Mouse (Mus musculus) inflammation-experienced regulatory T-cells, adult 6 months (primary cell): ENCODE data around the gene Nhlh1. TPM values are rescaled to one million over a fixed set of nuclear protein-coding genes. Genes with fewer than 3 reads are reported as not detected.

Experiments used
- ATAC-seq: one replicate; pipeline ENCODE4 v1.8.0; 2017
- polyA plus RNA-seq, 3 experiments: library from polyadenylated mRNA; unstranded; fragments of 100-300 nt; shearing (Covaris generic); gene quantifications; one replicate each; pipeline ENCODE4 v1.2.1; 2017

The Nhlh1 gene
- polyA plus RNA-seq, result not detected

- no peak for ATAC-seq
Measured at GRCm38 (mm10) chr1:172057491-172057921, at the start of gene Nhlh1. Gene Nhlh1, minus strand, starts transcription at chr1:172057573.

GRCm38 (mm10) chr1:172105101-172105500 lies 47.7 kb upstream of the Nhlh1 start:
- ATAC-seq, result no peak

- no peak for ATAC-seq
Measured at GRCm38 (mm10) chr1:172103619-172104018, 46.2 kb upstream of the Nhlh1 start.

- ATAC-seq, result no peak
Measured at GRCm38 (mm10) chr1:172099325-172100033, 42.1 kb upstream of the Nhlh1 start.

GRCm38 (mm10) chr1:172095202-172095601 lies 37.8 kb upstream of the Nhlh1 start:
- ATAC-seq, result no peak

- no peak for ATAC-seq
Measured at GRCm38 (mm10) chr1:172094295-172094694, 36.9 kb upstream of the Nhlh1 start.

- no peak for ATAC-seq
Measured at GRCm38 (mm10) chr1:172093522-172093921, 36.1 kb upstream of the Nhlh1 start.

GRCm38 (mm10) chr1:172082899-172083445 lies 25.6 kb upstream of the Nhlh1 start:
- ATAC-seq, result peak; percentile 49

- ATAC-seq, result peak; percentile 98
Measured at GRCm38 (mm10) chr1:172082101-172082898, 24.9 kb upstream of the Nhlh1 start, which contains the start of the genes Copa and Ncstn. Gene Copa, plus strand, starts transcription at chr1:172082529. Gene Ncstn, minus strand, starts transcription at chr1:172082795.

- no peak for ATAC-seq
Measured at GRCm38 (mm10) chr1:172077981-172078380, 20.6 kb upstream of the Nhlh1 start.

GRCm38 (mm10) chr1:172072604-172073003 lies 15.2 kb upstream of the Nhlh1 start:
- ATAC-seq, result no peak

GRCm38 (mm10) chr1:172071556-172071955 lies 14.2 kb upstream of the Nhlh1 start:
- ATAC-seq, result no peak

- ATAC-seq, result no peak
Measured at GRCm38 (mm10) chr1:172070227-172070626, 12.9 kb upstream of the Nhlh1 start.

- ATAC-seq, result no peak
Measured at GRCm38 (mm10) chr1:172064613-172065141, 7.3 kb upstream of the Nhlh1 start.

- no peak for ATAC-seq
Measured at GRCm38 (mm10) chr1:172063291-172064023, 6.1 kb upstream of the Nhlh1 start.

- ATAC-seq, result no peak
Measured at GRCm38 (mm10) chr1:172062101-172062500, 4.7 kb upstream of the Nhlh1 start.

GRCm38 (mm10) chr1:172061217-172061616 lies 3.8 kb upstream of the Nhlh1 start:
- no peak for ATAC-seq

- ATAC-seq, result no peak
Measured at GRCm38 (mm10) chr1:172060659-172061058, 3.3 kb upstream of the Nhlh1 start.

- no peak for ATAC-seq
Measured at GRCm38 (mm10) chr1:172058874-172059273, 1.5 kb upstream of the Nhlh1 start.

GRCm38 (mm10) chr1:172058321-172058720 lies 948 bp upstream of the Nhlh1 start:
- no peak for ATAC-seq

GRCm38 (mm10) chr1:172056251-172056650 lies 1.1 kb downstream of the Nhlh1 start:
- no peak for ATAC-seq
